Mouse (Mus musculus) gonadal fat pad, adult 2 months (tissue): Measurements from ENCODE around the gene Calr. TPM values are rescaled to one million over a fixed set of nuclear protein-coding genes. Genes with fewer than 3 reads are reported as not detected.

Experiments used
- DNase-seq: peaks from one replicate; pipeline ENCODE4 v3.0.0-alpha.2; 2012; ENCODE audit warnings: low read depth
- polyA plus RNA-seq: library from polyadenylated mRNA; depleted of rRNA; stranded (reverse); fragments of >200 nt; gene quantifications from 2 replicates; pipeline ENCODE4 v1.2.3, GENCODE M21; 2012

Gene Calr
- polyA plus RNA-seq, 1 experiment: 563 TPM

GRCm38 (mm10) chr8:84815547-84815946 lies 31.2 kb downstream of the Calr start:
- no peak for DNase-seq

- DNase-seq: no peak
These were observed 31.9 kb downstream of the Calr start for GRCm38 (mm10) chr8:84814555-84815441.

- DNase-seq: no peak
These were observed 32.5 kb downstream of the Calr start for GRCm38 (mm10) chr8:84814240-84814554.

GRCm38 (mm10) chr8:84813830-84814229 lies 32.9 kb downstream of the Calr start:
- DNase-seq: no peak

GRCm38 (mm10) chr8:84813059-84813458 lies 33.7 kb downstream of the Calr start:
- DNase-seq: no peak

- DNase-seq: no peak
These were observed 35.4 kb downstream of the Calr start for GRCm38 (mm10) chr8:84811303-84811702.

GRCm38 (mm10) chr8:84810896-84811295 lies 35.8 kb downstream of the Calr start:
- DNase-seq: no peak

- no peak for DNase-seq
These were observed 36.8 kb downstream of the Calr start for GRCm38 (mm10) chr8:84809941-84810280.

- DNase-seq: no peak
These were observed 37.4 kb downstream of the Calr start for GRCm38 (mm10) chr8:84809109-84809940.

GRCm38 (mm10) chr8:84806031-84806430 lies 40.7 kb downstream of the Calr start:
- DNase-seq: no peak

GRCm38 (mm10) chr8:84799999-84800831 lies 46.5 kb downstream of the Calr start, which contains the start of gene Nfix:
TSS of gene Nfix (minus strand) at chr8:84800344.
- DNase-seq: no peak

- no peak for DNase-seq
These were observed 47.4 kb downstream of the Calr start for GRCm38 (mm10) chr8:84799136-84799931.

GRCm38 (mm10) chr8:84798446-84799135 lies 48.1 kb downstream of the Calr start:
- no peak for DNase-seq

GRCm38 (mm10) chr8:84797971-84798370 lies 48.8 kb downstream of the Calr start:
- no peak for DNase-seq

- no peak for DNase-seq
These were observed 49.4 kb downstream of the Calr start for GRCm38 (mm10) chr8:84797256-84797797.

GRCm38 (mm10) chr8:84794486-84794885 lies 52.2 kb downstream of the Calr start:
- no peak for DNase-seq

GRCm38 (mm10) chr8:84793791-84794485 lies 52.8 kb downstream of the Calr start:
- no peak for DNase-seq

- no peak for DNase-seq
These were observed 53.6 kb downstream of the Calr start for GRCm38 (mm10) chr8:84793134-84793533.

GRCm38 (mm10) chr8:84792429-84792947 lies 54.2 kb downstream of the Calr start:
- DNase-seq: no peak
